Mouse (Mus musculus) Patski (cell line): ENCODE results near the gene Tbccd1. TPM values are rescaled to one million over a fixed set of nuclear protein-coding genes. Genes with fewer than 3 reads are reported as not detected.
"Not testable (repeated sequence)": the region's sequence is repeated elsewhere in the genome, so short reads cannot be mapped to it uniquely, and the experiment has no call there.

Source experiments
- ATAC-seq: fragments of 100-300 bp; one replicate; pipeline ENCODE4 v1.8.0; 2021
- CTCF ChIA-PET: fragments of 350-600 bp; sonication (Branson Sonifier 250); formaldehyde crosslinking; loops from one replicate; lab custom pipeline; 2022; ENCODE audit warnings: inconsistent platforms; lab: Charles Lee
- POLR2A ChIA-PET: fragments of 350-600 bp; sonication (Branson Sonifier 250); formaldehyde crosslinking; loops from one replicate; lab custom pipeline; 2022; ENCODE audit warnings: antibody characterized with exemption, inconsistent platforms; lab: Charles Lee
- DNase-seq: peaks from one replicate; pipeline ENCODE4 v3.0.0-alpha.2; 2011; ENCODE audit warnings: low read depth, low spot score
- H3K27me3 ChIP-seq: fragments of 371-371 bp; one replicate; pipeline ENCODE4 v1.5.1; 2021
- CTCF ChIP-seq: fragments of 100-300 bp; IDR thresholded peaks from one replicate; pipeline ENCODE4 v1.5.1; 2021
- in situ Hi-C: fragments of 300-500 bp; cut with MboI; formaldehyde crosslinking; loops from 3 replicates; pipeline ENCODE4 v1.11.1; 2018; ENCODE audit warnings: low pct_unique_long_range_greater_than_20kb, mixed read lengths
- polyA plus RNA-seq: library from polyadenylated mRNA; unstranded; gene quantifications from one replicate; pipeline ENCODE4 v1.2.3, GENCODE M21; 2021

The Tbccd1 gene
- polyA plus RNA-seq, 1 experiment from 2014 or later = 24.7 TPM

DNA sequence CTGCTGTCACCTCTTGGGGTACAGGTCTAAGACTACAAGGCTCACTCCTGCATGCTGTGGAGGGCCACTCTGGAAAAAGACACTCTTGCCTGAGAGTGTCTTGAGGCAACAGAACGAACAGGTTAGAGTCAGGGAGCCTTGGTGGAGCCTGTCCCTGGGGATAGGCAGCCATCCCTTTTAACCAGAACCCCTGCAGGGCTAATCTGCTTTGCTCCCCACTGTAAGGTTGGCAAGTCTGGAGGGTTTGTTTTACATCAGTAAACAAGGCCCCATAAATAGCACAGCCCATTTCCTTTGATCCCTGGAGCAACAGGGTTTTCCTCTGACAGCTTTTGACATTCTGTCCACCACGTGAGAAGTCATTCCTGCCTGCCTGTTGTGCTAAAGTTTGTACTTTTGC is 66.2 kb downstream of the Tbccd1 start:
- DNase-seq (peak; percentile 9), ATAC-seq (no peak)
- ChIA-PET POLR2A (no interaction called here), CTCF (no interaction called here)
- no peaks in the 10 kb centered on the region for H3K27me3 ChIP-seq
- in situ Hi-C loops = no loop called here
- no peak for TF ChIP-seq CTCF

DNA sequence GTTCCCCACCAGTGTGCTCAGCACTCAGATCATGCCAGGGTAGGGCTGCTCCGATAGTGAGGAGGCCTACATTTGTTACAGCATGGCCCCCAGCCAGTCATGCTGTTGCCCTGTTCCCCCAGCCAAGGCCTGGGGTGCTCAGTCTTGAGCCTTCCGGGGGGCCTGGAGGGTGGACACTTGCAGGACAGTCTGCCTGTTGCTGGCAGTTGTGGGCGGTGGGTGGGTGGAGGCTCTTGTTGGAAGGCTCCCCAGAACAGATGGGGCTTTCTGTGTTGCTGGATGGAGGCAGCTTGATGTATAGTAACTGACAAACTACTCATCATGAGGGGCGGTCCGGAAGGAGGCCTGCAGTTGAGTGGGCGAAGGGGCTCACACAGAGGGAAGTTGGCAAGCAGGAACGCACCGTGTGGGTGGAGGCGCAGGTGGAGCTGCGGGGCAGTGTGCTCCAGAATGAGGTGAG is 67.5 kb downstream of the Tbccd1 start:
- no peak for TF ChIP-seq CTCF
- DNase-seq (no peak), ATAC-seq (no peak)
- ChIA-PET CTCF (no interaction called here), POLR2A (interaction anchor here (0.6 kb wide), 1 partner anchor 534 kb away, joined by 4 read pairs; no protein-coding TSS in a partner anchor)
- in situ Hi-C loops = no loop called here
- no peaks in the 10 kb centered on the region for H3K27me3 ChIP-seq

DNA sequence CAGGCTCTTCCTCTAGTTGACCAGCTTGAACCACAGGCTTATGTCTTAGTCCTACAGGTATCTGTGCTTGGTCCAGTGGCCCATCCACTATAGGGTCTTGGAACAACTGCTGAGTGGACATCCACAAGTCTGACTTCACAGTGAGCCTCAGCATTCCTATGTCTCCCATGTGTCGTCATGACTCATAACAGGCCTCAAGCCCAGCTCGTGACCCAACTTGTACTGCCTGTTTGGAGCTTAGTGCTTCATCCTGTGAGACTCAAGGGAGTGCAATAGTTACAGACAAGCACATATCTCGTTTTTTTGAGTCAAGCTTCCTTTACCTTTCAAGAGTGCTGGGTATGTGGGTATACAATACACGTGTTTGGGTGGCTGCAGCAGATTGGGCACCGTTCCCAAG is 74.8 kb downstream of the Tbccd1 start:
- CTCF ChIA-PET = interaction anchor here (1.0 to 1.9 kb wide), 3 partner anchors 13 to 52 kb away, joined by 3 to 7 read pairs (median 5); no protein-coding TSS in a partner anchor
- TF ChIP-seq CTCF = no peak
- H3K27me3 ChIP-seq = no peaks in the 10 kb centered on the region
- no peak for ATAC-seq
- in situ Hi-C loops = no loop called here
- POLR2A ChIA-PET = no interaction called here
- peak; percentile 10 for DNase-seq

DNA sequence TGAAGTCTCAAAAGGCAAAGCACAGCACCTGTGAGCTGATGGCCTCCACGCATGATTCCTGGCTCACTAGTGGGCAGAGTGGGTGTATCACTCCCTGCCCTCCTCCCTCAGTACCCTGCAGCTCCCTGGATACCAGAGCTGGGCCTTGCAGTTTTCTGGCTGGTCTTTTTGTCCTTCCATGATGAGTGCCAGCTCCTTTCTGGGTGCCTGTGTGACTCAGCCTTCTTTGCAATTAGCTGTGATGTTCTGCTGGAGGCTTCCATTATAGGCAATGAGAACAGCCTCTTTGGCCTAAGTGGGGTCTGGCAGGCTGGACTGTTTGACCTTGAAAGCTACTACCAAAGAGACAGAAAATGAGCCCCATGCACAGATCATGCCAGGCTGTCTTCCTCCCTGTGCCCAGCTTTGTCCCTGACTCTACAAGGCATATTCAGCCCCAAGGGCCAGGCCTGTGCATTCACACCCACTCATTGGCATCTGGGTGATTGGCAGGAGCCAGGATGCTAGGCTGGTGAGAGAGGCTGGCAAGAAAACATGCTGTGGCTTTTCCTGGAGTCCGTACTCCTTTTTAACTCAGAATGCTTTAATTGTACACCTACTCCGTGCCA is 78.1 kb downstream of the Tbccd1 start:
- ChIA-PET CTCF (no interaction called here), POLR2A (no interaction called here)
- ATAC-seq (no peak), DNase-seq (no peak)
- in situ Hi-C loops = no loop called here
- no peaks in the 10 kb centered on the region for H3K27me3 ChIP-seq
- no peak for TF ChIP-seq CTCF

DNA sequence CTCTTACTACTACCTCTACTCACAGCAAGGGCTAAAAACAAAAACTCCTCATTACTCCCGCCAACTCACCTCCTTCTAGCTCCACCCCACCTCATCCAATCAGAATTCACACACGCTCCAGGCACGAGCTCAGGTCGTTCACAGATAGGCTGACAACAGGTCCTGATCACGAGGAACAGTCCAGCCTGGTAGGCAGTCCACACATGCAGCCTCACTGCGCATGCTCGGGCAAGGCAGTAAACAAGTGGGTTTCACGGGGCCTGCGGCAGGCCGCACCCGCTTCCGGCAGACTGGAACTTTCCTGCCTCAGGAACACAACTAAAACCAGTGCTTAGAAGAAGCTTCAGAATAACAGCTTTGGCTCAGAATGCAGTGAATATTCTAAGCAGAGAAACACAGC is 79.2 kb downstream of the Tbccd1 start:
- in situ Hi-C loops, DNase-seq, H3K27me3 ChIP-seq, ATAC-seq, POLR2A ChIA-PET: not testable (repeated sequence)
- CTCF ChIA-PET = interaction anchor here (0.7 kb wide), 1 partner anchor 12 kb away, joined by 3 read pairs; no protein-coding TSS in a partner anchor

DNA sequence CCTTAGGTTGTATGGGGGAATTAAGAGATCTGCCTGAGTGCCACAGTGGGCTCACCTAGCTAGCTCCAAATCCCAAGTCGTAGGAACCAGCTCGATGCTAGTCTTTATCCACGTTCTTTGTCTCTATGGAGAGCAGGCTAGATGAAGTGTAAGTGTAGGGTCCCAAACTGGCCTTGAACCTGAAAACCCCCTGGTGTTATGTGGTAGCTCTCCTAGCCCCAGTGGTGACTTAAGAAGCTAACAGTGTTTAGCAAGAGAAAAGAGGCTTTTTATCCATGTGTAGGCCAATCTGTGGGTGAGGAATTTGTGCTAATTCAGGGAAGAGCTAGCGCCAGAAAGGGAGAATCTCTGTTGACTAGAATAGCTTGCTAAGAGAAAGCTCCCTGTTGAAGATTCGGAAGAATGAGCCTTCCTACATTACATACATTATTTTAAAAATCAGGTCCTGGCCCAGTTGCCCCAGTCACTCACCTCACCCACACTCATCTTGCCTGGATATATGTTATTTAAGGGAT is 81.9 kb downstream of the Tbccd1 start:
- no peak for ATAC-seq
- in situ Hi-C loops = no loop called here
- no peak for TF ChIP-seq CTCF
- no peaks in the 10 kb centered on the region for H3K27me3 ChIP-seq
- ChIA-PET CTCF (interaction anchor here (1.4 kb wide), 1 partner anchor 11 kb away, joined by 5 read pairs; no protein-coding TSS in a partner anchor), POLR2A (no interaction called here)
- no peak for DNase-seq

DNA sequence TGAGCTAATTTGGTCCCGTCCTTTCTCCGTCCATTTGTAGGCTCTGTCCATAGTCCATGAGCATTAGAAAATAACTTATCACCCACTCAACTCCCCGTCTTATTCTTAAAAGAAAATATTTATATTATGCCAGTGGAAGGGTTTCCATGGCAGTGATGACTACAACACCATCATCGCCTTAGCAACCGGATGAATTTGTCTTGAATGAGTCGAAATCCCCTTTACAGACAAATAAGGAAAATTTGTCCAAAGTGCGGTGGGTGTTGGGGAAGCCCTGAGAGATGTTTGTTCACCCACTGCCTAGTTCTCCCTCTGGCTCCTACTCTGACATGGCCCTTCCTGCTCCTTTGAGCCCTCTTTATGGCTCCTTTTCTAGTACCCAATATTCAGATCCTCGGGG is 88.8 kb downstream of the Tbccd1 start:
- ChIA-PET POLR2A (no interaction called here), CTCF (no interaction called here)
- in situ Hi-C loops = no loop called here
- no peak for DNase-seq
- no peak for ATAC-seq
- no peak for TF ChIP-seq CTCF
- H3K27me3 ChIP-seq = no peaks in the 10 kb centered on the region

DNA sequence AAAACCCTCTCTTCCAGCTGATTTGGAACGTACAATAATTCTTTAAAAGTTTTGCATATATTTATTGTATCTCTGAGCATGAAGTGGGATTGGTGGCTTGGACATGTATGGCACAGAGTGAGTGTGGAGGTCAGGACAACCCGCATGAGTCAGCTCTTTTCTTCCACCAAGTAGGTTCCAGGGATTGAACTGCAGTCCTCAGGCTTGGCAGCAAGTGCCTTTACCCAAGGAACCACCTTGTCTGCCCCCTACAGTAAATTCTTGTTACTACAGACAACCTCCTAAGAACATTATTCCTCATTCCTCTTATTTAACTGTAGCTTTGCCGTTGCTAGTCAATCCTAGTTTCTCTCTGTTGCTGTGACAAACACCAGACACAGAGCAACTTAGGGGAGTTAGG is 90.1 kb downstream of the Tbccd1 start:
- in situ Hi-C loops = no loop called here
- ATAC-seq (no peak), DNase-seq (no peak)
- TF ChIP-seq CTCF = no peak
- POLR2A ChIA-PET = interaction anchor here (0.6 kb wide), 1 partner anchor 10 kb away, joined by 4 read pairs; no protein-coding TSS in a partner anchor
- H3K27me3 ChIP-seq = no peaks in the 10 kb centered on the region
- CTCF ChIA-PET = interaction anchor here (1.3 kb wide), 1 partner anchor 14 kb away, joined by 3 read pairs; no protein-coding TSS in a partner anchor

DNA sequence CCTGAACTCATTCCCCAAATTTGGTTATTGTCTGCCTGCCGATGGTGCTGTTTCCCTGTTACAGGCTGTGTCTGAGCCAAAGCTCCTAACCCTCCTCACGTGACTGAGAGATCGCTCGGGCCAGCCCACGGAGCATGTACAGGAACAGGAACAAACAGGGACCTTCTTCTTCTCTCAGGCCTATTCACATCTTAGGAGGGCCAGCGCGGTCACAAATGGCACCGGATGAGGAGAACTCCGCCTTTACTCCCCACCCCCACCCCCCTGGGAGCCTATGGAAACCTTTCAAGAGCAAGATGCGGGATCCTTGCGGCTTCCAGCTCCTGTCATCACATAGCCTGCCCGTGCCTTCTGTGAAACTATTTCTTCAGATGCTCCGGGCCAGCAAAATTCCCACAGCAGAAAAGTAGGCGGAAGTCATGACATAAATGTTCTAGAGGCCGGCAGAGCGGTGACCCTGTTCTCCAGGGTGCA is 90.7 kb downstream of the Tbccd1 start:
- no peak for TF ChIP-seq CTCF
- POLR2A ChIA-PET = interaction anchor here (0.6 kb wide), 2 partner anchors 11 to 155 kb away, joined by 4 read pairs; no protein-coding TSS in a partner anchor
- no peaks in the 10 kb centered on the region for H3K27me3 ChIP-seq

DNA sequence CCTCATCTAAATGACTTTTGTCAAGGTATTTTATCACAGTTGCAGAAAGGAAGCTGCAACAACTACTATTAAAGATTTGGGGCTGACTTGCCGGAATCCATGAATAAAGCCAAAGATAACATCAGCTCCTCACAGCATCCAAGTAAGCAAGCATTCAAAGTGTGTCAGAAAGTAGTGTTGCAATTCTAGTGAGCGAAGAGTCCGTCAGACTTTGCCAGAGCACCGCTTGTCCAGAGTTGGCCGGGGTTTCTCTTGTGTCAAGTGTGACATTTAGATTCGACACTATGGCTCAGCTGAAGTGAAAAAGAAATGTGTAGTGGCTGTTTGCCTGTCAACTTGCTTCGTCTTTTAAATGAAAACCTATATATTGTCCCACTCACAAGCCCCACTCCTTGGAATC is 91.9 kb downstream of the Tbccd1 start:
- no peak for DNase-seq
- in situ Hi-C loops = no loop called here
- H3K27me3 ChIP-seq = no peaks in the 10 kb centered on the region
- CTCF ChIA-PET = interaction anchor here (0.9 to 2.1 kb wide), 4 partner anchors 10 to 32 kb away, joined by 3 to 8 read pairs (median 4); no protein-coding TSS in a partner anchor
- TF ChIP-seq CTCF = no peak
- POLR2A ChIA-PET = no interaction called here
- ATAC-seq = no peak

More for the DNA sequence above, 90.7 kb downstream of the Tbccd1 start:
- ATAC-seq (no peak), DNase-seq (no peak)
- in situ Hi-C loops = no loop called here
- CTCF ChIA-PET = interaction anchor here (1.3 to 2.1 kb wide), 2 partner anchors 13 to 19 kb away, joined by 3 to 8 read pairs; no protein-coding TSS in a partner anchor

Other genes starting within 250 kb of the Tbccd1 start
- 0.14 TPM for gene Dgkg, start 200.4 kb downstream of the Tbccd1 start, polyA plus RNA-seq
- gene Crygs, start 46.1 kb downstream of the Tbccd1 start, polyA plus RNA-seq = 0.60 TPM
- gene Dnajb11, start 176 bp upstream of the Tbccd1 start, polyA plus RNA-seq = 140 TPM
- not detected for gene Ahsg, start 33.6 kb upstream of the Tbccd1 start, polyA plus RNA-seq
- 0.21 TPM for gene Fetub, start 60.7 kb upstream of the Tbccd1 start, polyA plus RNA-seq
- not detected for gene Hrg, start 93.4 kb upstream of the Tbccd1 start, polyA plus RNA-seq
- 7.6 TPM for gene Kng2, start 171.8 kb upstream of the Tbccd1 start, polyA plus RNA-seq
- 9.8 TPM for gene Kng1, start 200.2 kb upstream of the Tbccd1 start, polyA plus RNA-seq
- gene Eif4a2, start 249.8 kb upstream of the Tbccd1 start, polyA plus RNA-seq = 578 TPM